Mouse (Mus musculus) stomach, postnatal 0 days (tissue): ENCODE results near the gene Acnat1.
"Not testable (repeated sequence)": the region's sequence is repeated elsewhere in the genome, so short reads cannot be mapped to it uniquely, and the experiment has no call there.

ENCODE experiments used
- CTCF ChIP-seq: IDR thresholded peaks from 2 replicates; pipeline ENCODE4 v1.5.1; 2016; ENCODE audit warnings: antibody characterized with exemption, low read depth, mild to moderate bottlenecking, moderate library complexity
- EP300 ChIP-seq: optimal IDR thresholded peaks from 2 replicates; pipeline ENCODE3; 2016; ENCODE audit warnings: antibody characterized with exemption

DNA sequence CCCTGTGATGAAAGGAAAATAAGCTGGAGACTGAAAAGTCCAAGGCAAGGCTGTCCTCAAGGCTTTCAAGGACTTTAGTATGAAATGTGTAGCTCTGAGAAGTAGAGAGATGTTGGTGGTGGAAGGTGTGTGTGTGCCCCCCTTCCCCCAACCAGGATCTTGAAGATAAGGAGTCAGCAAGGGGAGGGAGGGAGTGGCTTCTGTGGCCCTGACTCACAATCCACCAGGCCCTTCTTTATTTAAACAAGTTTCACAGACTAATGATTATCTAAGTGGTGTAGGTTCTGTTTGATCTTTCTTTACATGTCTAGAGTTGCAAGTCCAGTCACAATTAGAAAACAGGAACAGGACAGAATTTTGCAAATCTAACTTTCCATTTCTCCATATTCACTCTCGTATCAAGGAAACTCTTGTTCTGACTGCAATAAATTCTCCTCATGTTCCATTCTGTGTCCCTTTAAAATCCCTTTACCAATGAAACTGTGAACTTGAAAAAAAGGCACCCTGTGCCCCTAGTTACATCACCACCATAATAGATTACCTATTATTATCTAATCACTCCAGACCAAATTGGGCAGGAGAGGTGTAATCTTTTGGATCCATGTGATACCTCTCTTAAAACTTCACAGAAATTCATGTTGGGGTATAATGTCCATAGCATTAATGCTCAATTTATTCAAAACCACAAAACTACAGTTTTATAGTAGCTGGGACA is 22.4 kb downstream of the Acnat1 start:
- TF ChIP-seq CTCF, EP300: not testable (repeated sequence)
